Mouse (Mus musculus): ENCODE results near the gene Ifna16. TPM values are rescaled to one million over a fixed set of nuclear protein-coding genes. Genes with fewer than 3 reads are reported as not detected.

The Ifna16 gene
- polyA plus RNA-seq, 1 experiment from 2014 or later = not detected

DNA sequence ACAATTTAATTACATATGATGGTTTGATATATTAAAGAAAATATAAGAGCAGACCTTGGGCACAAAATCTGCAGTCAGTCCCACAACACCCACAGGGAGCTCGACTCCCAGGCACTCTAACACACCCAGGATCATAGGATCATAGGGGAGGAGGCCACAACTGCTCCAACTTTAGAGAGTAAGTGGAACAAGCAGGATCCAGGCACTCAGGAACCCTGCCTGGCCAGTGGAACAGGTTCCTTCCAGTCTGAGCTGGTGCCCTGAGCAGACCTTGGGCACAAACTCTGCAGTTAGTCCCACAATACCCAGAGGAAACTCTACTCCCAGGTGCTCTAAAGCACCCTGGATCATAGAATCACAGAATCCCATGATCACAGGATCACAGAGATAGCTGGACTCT lies 21.3 kb downstream of the Ifna16 start:
- no peak overlapping the region for H3K9ac ChIP-seq (ENCODE audit: low read length)
- no peaks in the 10 kb centered on the region for H3K27me3 ChIP-seq (ENCODE audit: control insufficient read depth, insufficient read depth, low read depth, low read length)
- no peak for ATAC-seq (ENCODE audit: low read depth)
- no peaks in the 10 kb centered on the region for H3K36me3 ChIP-seq (ENCODE audit: control insufficient read depth, insufficient read depth, low read length)
- no peaks in the 10 kb centered on the region for H3K9me3 ChIP-seq (ENCODE audit: control insufficient read depth, low read length)
- H3K4me1 ChIP-seq (replicated peaks; ENCODE audit: control insufficient read depth, insufficient read depth, low read length) = no peaks in the 10 kb centered on the region
- no peak overlapping the region for H3K4me3 ChIP-seq (ENCODE audit: low read length)
- no peak overlapping the region for H3K4me2 ChIP-seq (ENCODE audit: low read depth, low read length)
- H3K27ac ChIP-seq (ENCODE audit: low read length) = no peak overlapping the region
- 17% methylated on average over 1 of the region's 1 CpGs for WGBS

DNA sequence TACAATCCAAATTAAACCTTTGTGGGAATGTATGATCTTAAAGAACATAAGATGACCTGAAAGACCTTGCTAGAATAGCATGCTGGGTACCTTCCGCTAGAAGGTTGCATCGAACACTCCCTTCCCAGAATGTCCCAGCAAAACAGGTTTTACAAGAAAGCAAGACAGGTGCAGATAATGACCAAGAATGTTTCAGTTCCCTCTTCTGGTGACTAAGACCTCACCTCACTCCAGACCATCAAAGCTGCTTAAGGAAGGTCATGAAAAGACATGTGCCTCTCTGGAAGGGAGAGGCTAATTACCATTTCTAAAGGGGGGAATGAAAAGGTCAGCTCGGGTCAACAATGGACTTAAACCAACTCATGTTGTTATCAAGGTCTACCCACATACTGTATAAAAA lies 23.1 kb downstream of the Ifna16 start:
- no peak overlapping the region for H3K4me3 ChIP-seq (ENCODE audit: low read length)
- no peaks in the 10 kb centered on the region for H3K9me3 ChIP-seq (ENCODE audit: control insufficient read depth, low read length)
- no peaks in the 10 kb centered on the region for H3K27me3 ChIP-seq (ENCODE audit: control insufficient read depth, insufficient read depth, low read depth, low read length)
- ATAC-seq (ENCODE audit: low read depth) = no peak
- H3K27ac ChIP-seq (ENCODE audit: low read length) = no peak overlapping the region
- H3K4me2 ChIP-seq (ENCODE audit: low read depth, low read length) = no peak overlapping the region
- H3K36me3 ChIP-seq (ENCODE audit: control insufficient read depth, insufficient read depth, low read length) = no peaks in the 10 kb centered on the region
- WGBS = 74% methylated on average over 3 of the region's 3 CpGs
- no peaks in the 10 kb centered on the region for H3K4me1 ChIP-seq (replicated peaks; ENCODE audit: control insufficient read depth, insufficient read depth, low read length)
- no peak overlapping the region for H3K9ac ChIP-seq (ENCODE audit: low read length)

DNA sequence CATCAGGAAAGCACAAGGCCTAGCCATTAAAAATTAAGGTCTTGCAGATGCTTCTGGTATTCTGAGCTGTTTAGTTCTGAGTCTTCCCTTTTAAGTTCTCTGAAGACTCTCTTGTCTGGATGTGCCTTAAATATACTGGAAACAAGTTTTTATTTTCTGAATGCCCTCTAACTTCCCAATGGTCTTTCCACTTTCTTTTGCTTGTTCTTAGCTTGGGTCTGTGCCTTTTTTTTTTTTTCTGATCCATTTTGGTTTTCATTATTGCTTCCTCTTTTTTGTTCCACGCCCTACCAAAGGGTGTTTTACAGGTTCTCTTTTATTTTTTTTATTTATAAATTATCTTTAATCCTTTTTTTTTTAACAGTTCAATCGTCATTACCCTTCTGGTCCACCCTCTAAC lies 32.4 kb downstream of the Ifna16 start, which contains the start of gene Ifna13:
Gene Ifna13 (minus strand): TSS at position 101 of the 400 bp plus-strand sequence.
- no peak within 1 kb of the TSS for H3K4me3 ChIP-seq (ENCODE audit: low read length)
- no peak within 1 kb of the TSS for H3K27ac ChIP-seq (ENCODE audit: low read length)
- no peak for ATAC-seq (ENCODE audit: low read depth)
- no peaks in the 10 kb centered on the region for H3K9me3 ChIP-seq (ENCODE audit: control insufficient read depth, low read length)
- no peak within 1 kb of the TSS for H3K9ac ChIP-seq (ENCODE audit: low read length)
- no peaks in the 10 kb centered on the region for H3K4me1 ChIP-seq (replicated peaks; ENCODE audit: control insufficient read depth, insufficient read depth, low read length)
- H3K27me3 ChIP-seq (ENCODE audit: control insufficient read depth, insufficient read depth, low read depth, low read length) = no peaks in the 10 kb centered on the region
- H3K4me2 ChIP-seq (ENCODE audit: low read depth, low read length) = no peak within 1 kb of the TSS
- 51% methylated on average over 2 of the region's 2 CpGs for WGBS
- H3K36me3 ChIP-seq (ENCODE audit: control insufficient read depth, insufficient read depth, low read length) = no peaks in the 10 kb centered on the region

DNA sequence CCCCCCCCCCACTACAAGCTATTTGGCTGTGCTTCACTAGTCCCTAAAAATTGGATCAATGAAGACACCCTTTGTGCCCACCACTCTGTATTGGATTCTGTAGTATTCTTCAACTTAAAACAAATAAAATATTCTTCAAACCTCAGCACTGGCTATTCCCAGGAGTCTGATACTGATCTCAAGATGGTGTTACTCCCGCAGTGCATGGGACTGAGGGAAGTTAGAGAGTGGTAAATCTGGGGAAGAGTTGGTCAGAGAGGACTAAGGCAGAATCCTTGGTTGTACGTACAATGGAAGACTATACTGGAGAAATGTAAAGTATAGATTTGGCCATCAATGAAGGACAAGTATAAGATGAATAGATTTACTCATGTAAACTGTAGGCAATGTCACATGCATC lies 34.2 kb downstream of the Ifna16 start:
- no peaks in the 10 kb centered on the region for H3K4me1 ChIP-seq (replicated peaks; ENCODE audit: control insufficient read depth, insufficient read depth, low read length)
- H3K9ac ChIP-seq (ENCODE audit: low read length) = no peak overlapping the region
- H3K27ac ChIP-seq (ENCODE audit: low read length) = no peak overlapping the region
- ATAC-seq (ENCODE audit: low read depth) = no peak
- no peaks in the 10 kb centered on the region for H3K27me3 ChIP-seq (ENCODE audit: control insufficient read depth, insufficient read depth, low read depth, low read length)
- WGBS = 15% methylated on average over 2 of the region's 2 CpGs
- no peaks in the 10 kb centered on the region for H3K36me3 ChIP-seq (ENCODE audit: control insufficient read depth, insufficient read depth, low read length)
- H3K4me2 ChIP-seq (ENCODE audit: low read depth, low read length) = no peak overlapping the region
- no peaks in the 10 kb centered on the region for H3K9me3 ChIP-seq (ENCODE audit: control insufficient read depth, low read length)
- H3K4me3 ChIP-seq (ENCODE audit: low read length) = no peak overlapping the region

DNA sequence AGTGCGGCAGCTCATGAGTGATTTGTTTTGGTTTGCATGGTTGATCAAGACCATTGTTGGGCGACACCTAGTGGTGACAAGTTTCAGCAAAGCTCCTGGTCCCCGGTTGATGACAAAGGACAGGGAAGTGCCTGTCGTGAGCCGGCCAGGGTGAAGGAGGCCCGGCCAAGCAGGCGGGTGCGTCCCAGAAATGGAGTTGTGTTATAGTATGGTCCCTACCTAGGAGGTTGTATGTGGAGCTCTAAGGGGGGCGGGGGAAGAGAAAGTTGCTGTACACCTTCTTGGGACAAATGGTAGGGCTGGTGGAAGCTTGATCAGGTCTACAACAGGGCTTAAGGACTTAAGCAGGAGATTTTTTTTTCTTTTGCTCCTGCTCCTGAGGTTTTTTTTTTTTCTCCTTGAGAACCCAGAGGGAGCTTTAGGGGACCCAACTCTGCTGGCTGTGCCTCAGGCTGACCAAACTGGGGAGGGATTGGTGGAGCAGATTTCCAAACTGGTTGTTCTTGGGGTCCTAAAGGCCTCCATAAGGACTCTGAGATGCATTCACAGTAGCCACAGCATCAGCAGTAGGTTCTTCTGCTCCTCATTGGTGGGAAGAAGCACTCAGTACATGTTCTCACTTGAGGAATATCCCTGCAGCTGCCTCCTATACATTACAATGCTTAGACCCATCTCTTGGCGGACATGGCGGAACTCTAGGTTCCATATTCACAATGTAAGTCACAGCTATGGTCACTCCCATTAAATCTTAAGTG lies 35.5 kb downstream of the Ifna16 start:
- H3K9ac ChIP-seq (ENCODE audit: low read length) = peak overlapping the region; percentile 53
- no peak overlapping the region; the same call in 1 of the 2 replicates for H3K27ac ChIP-seq (ENCODE audit: low read length)
- ATAC-seq (ENCODE audit: low read depth) = peak; percentile 96
- no peaks in the 10 kb centered on the region for H3K9me3 ChIP-seq (ENCODE audit: control insufficient read depth, low read length)
- H3K4me2 ChIP-seq (ENCODE audit: low read depth, low read length) = peak overlapping the region; percentile 65
- WGBS = 8% methylated on average over 11 of the region's 11 CpGs
- H3K4me1 ChIP-seq (replicated peaks; ENCODE audit: control insufficient read depth, insufficient read depth, low read length) = no peaks in the 10 kb centered on the region
- H3K27me3 ChIP-seq (ENCODE audit: control insufficient read depth, insufficient read depth, low read depth, low read length) = no peaks in the 10 kb centered on the region
- H3K36me3 ChIP-seq (ENCODE audit: control insufficient read depth, insufficient read depth, low read length) = no peaks in the 10 kb centered on the region
- peak overlapping the region; percentile 58 for H3K4me3 ChIP-seq (ENCODE audit: low read length)

DNA sequence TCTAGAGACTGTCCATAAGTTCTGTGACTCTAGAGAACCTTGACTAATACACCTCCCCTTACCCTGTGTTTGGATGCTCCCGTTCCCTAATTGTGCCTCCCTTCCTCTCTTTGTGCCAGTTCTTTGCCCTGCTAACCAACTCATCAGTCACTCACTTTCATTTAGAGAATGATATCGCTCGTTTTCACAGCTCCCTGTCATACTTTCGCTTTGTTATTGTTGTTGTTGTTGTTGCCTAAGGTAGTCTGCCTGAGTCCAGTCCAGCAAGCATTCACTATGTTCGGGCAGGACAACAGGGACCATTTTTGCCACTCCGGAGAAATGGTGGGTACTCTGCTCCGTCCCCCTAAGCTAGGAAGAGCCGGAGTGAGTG lies 36.0 kb downstream of the Ifna16 start:
- H3K9me3 ChIP-seq (ENCODE audit: control insufficient read depth, low read length) = no peaks in the 10 kb centered on the region
- ATAC-seq (ENCODE audit: low read depth) = no peak
- WGBS = 50% methylated on average over 8 of the region's 8 CpGs

DNA sequence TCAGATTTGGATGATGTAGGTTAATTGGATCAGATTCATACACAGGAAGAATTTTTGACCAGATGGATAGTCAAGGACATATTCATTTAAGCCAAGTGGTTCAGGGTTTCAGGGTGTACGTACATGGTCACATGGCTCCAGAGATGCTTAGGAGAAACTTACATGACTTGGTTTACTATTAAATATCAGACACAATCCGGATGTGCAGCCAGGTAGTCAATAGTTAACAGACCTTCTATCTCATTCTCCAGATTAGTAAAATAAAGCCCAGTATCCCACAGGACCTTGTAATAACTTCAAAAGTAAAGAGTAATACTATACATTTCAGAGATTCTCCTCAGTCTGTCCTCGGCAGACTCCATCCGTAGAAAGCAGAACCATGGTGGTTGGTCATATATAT lies 42.4 kb downstream of the Ifna16 start, which contains the start of gene C87499:
Gene C87499 (minus strand): TSS at position 101 of the 400 bp plus-strand sequence.
- Histone ChIP-seq H3K9me3 (ENCODE audit: control insufficient read depth, low read length) (no peaks in the 10 kb centered on the region), H3K27me3 (ENCODE audit: control insufficient read depth, insufficient read depth, low read depth, low read length) (no peaks in the 10 kb centered on the region), H3K4me1 (replicated peaks; ENCODE audit: control insufficient read depth, insufficient read depth, low read length) (no peaks in the 10 kb centered on the region), H3K27ac (ENCODE audit: low read length) (no peak within 1 kb of the TSS), H3K4me3 (ENCODE audit: low read length) (no peak within 1 kb of the TSS), H3K9ac (ENCODE audit: low read length) (no peak within 1 kb of the TSS), H3K4me2 (ENCODE audit: low read depth, low read length) (no peak within 1 kb of the TSS), H3K36me3 (ENCODE audit: control insufficient read depth, insufficient read depth, low read length) (no peaks in the 10 kb centered on the region)
- ATAC-seq (ENCODE audit: low read depth) = no peak
- WGBS = 84% methylated on average over 4 of the region's 4 CpGs

More for the DNA sequence above, 36.0 kb downstream of the Ifna16 start:
- H3K9ac ChIP-seq (ENCODE audit: low read length) = peak overlapping the region; percentile 53
- H3K4me1 ChIP-seq (replicated peaks; ENCODE audit: control insufficient read depth, insufficient read depth, low read length) = no peaks in the 10 kb centered on the region
- peak overlapping the region; percentile 65 for H3K4me2 ChIP-seq (ENCODE audit: low read depth, low read length)
- peak overlapping the region; percentile 58 for H3K4me3 ChIP-seq (ENCODE audit: low read length)
- H3K36me3 ChIP-seq (ENCODE audit: control insufficient read depth, insufficient read depth, low read length) = no peaks in the 10 kb centered on the region
- no peaks in the 10 kb centered on the region for H3K27me3 ChIP-seq (ENCODE audit: control insufficient read depth, insufficient read depth, low read depth, low read length)
- H3K27ac ChIP-seq (ENCODE audit: low read length) = no peak overlapping the region

Other genes starting within 250 kb of the Ifna16 start
- gene Hacd4, start 238.0 kb downstream of the Ifna16 start, polyA plus RNA-seq (2015; fragmentation: Nextera tagmentation; extraction: Ambion mirVana) = 9.4 and 10.0 TPM in 2 replicates
- not detected in 2 replicates for gene Ifnb1, start 154.2 kb downstream of the Ifna16 start, polyA plus RNA-seq (2015; fragmentation: Nextera tagmentation; extraction: Ambion mirVana)
- gene Ifna15, start 118.7 kb downstream of the Ifna16 start, polyA plus RNA-seq (2015; fragmentation: Nextera tagmentation; extraction: Ambion mirVana) = not detected in 2 replicates
- not detected in 2 replicates for gene Ifna14, start 105.1 kb downstream of the Ifna16 start, polyA plus RNA-seq (2015; fragmentation: Nextera tagmentation; extraction: Ambion mirVana)
- not detected in 2 replicates for gene Ifna9, start 84.5 kb downstream of the Ifna16 start, polyA plus RNA-seq (2015; fragmentation: Nextera tagmentation; extraction: Ambion mirVana)
- gene Ifna12, start 73.5 kb downstream of the Ifna16 start, polyA plus RNA-seq (2015; fragmentation: Nextera tagmentation; extraction: Ambion mirVana) = not detected in 2 replicates
- not detected in 2 replicates for gene C87499, start 42.5 kb downstream of the Ifna16 start, polyA plus RNA-seq (2015; fragmentation: Nextera tagmentation; extraction: Ambion mirVana)
- gene Ifna13, start 32.5 kb downstream of the Ifna16 start, polyA plus RNA-seq (2015; fragmentation: Nextera tagmentation; extraction: Ambion mirVana) = not detected in 2 replicates
- not detected in 2 replicates for gene Ifna2, start 7.0 kb upstream of the Ifna16 start, polyA plus RNA-seq (2015; fragmentation: Nextera tagmentation; extraction: Ambion mirVana)
- gene Ifnab, start 14.4 kb upstream of the Ifna16 start, polyA plus RNA-seq (2015; fragmentation: Nextera tagmentation; extraction: Ambion mirVana) = not detected in 2 replicates
- gene Gm26566, start 44.9 kb upstream of the Ifna16 start, polyA plus RNA-seq (2015; fragmentation: Nextera tagmentation; extraction: Ambion mirVana) = 0.82 and 1.2 TPM in 2 replicates
- gene Klhl9, start 45.5 kb upstream of the Ifna16 start, polyA plus RNA-seq (2015; fragmentation: Nextera tagmentation; extraction: Ambion mirVana) = 88.1 and 91.8 TPM in 2 replicates
- not detected in 2 replicates for gene Gm13271, start 77.9 kb upstream of the Ifna16 start, polyA plus RNA-seq (2015; fragmentation: Nextera tagmentation; extraction: Ambion mirVana)
- 0.31 TPM in 1 of 2 replicates, not detected in the other for gene Gm13283, start 83.2 kb upstream of the Ifna16 start, polyA plus RNA-seq (2015; fragmentation: Nextera tagmentation; extraction: Ambion mirVana)
- 0.38 and 0.49 TPM in 2 replicates for gene Gm13290, start 96.9 kb upstream of the Ifna16 start, polyA plus RNA-seq (2015; fragmentation: Nextera tagmentation; extraction: Ambion mirVana)
- not detected in 2 replicates for gene Gm13289, start 100.0 kb upstream of the Ifna16 start, polyA plus RNA-seq (2015; fragmentation: Nextera tagmentation; extraction: Ambion mirVana)
- gene Gm13272, start 102.9 kb upstream of the Ifna16 start, polyA plus RNA-seq (2015; fragmentation: Nextera tagmentation; extraction: Ambion mirVana) = not detected in 2 replicates
- gene Ifnz, start 105.2 kb upstream of the Ifna16 start, polyA plus RNA-seq (2015; fragmentation: Nextera tagmentation; extraction: Ambion mirVana) = 0.34 TPM in 1 of 2 replicates, not detected in the other
- gene Gm13276, start 108.8 kb upstream of the Ifna16 start, polyA plus RNA-seq (2015; fragmentation: Nextera tagmentation; extraction: Ambion mirVana) = 0.36 and 1.2 TPM in 2 replicates
- not detected in 2 replicates for gene Gm13277, start 111.7 kb upstream of the Ifna16 start, polyA plus RNA-seq (2015; fragmentation: Nextera tagmentation; extraction: Ambion mirVana)
- not detected in 2 replicates for gene Gm13278, start 114.6 kb upstream of the Ifna16 start, polyA plus RNA-seq (2015; fragmentation: Nextera tagmentation; extraction: Ambion mirVana)
- gene Gm13275, start 117.6 kb upstream of the Ifna16 start, polyA plus RNA-seq (2015; fragmentation: Nextera tagmentation; extraction: Ambion mirVana) = not detected in 2 replicates
- not detected in 2 replicates for gene Gm13279, start 120.5 kb upstream of the Ifna16 start, polyA plus RNA-seq (2015; fragmentation: Nextera tagmentation; extraction: Ambion mirVana)
- 1.5 and 1.8 TPM in 2 replicates for gene Gm13285, start 122.7 kb upstream of the Ifna16 start, polyA plus RNA-seq (2015; fragmentation: Nextera tagmentation; extraction: Ambion mirVana)
- not detected in 2 replicates for gene Gm13287, start 126.3 kb upstream of the Ifna16 start, polyA plus RNA-seq (2015; fragmentation: Nextera tagmentation; extraction: Ambion mirVana)
- not detected in 2 replicates for gene Gm13288, start 128.6 kb upstream of the Ifna16 start, polyA plus RNA-seq (2015; fragmentation: Nextera tagmentation; extraction: Ambion mirVana)
- not detected in 2 replicates for gene Ifna7, start 139.3 kb upstream of the Ifna16 start, polyA plus RNA-seq (2015; fragmentation: Nextera tagmentation; extraction: Ambion mirVana)
- not detected in 2 replicates for gene Ifna11, start 143.0 kb upstream of the Ifna16 start, polyA plus RNA-seq (2015; fragmentation: Nextera tagmentation; extraction: Ambion mirVana)
- gene Ifna6, start 150.5 kb upstream of the Ifna16 start, polyA plus RNA-seq (2015; fragmentation: Nextera tagmentation; extraction: Ambion mirVana) = not detected in 2 replicates
- not detected in 2 replicates for gene Ifna5, start 158.6 kb upstream of the Ifna16 start, polyA plus RNA-seq (2015; fragmentation: Nextera tagmentation; extraction: Ambion mirVana)
- gene Ifna4, start 164.9 kb upstream of the Ifna16 start, polyA plus RNA-seq (2015; fragmentation: Nextera tagmentation; extraction: Ambion mirVana) = not detected in 2 replicates
- gene Ifna1, start 173.2 kb upstream of the Ifna16 start, polyA plus RNA-seq (2015; fragmentation: Nextera tagmentation; extraction: Ambion mirVana) = not detected in 2 replicates
- gene Ifne, start 203.3 kb upstream of the Ifna16 start, polyA plus RNA-seq (2015; fragmentation: Nextera tagmentation; extraction: Ambion mirVana) = not detected in 2 replicates